Mouse (Mus musculus) CD4-positive, CD25-positive, alpha-beta regulatory T cell, adult 2 months (primary cell): ENCODE measurements around the gene Tas2r130.
"Not testable (repeated sequence)": the region's sequence is repeated elsewhere in the genome, so short reads cannot be mapped to it uniquely, and the experiment has no call there.

Experiments used
- DNase-seq: peaks from one replicate; pipeline ENCODE4 v3.0.0-alpha.2; 2012; ENCODE audit warnings: low read depth, low spot score

Tas2r130 gene

DNA sequence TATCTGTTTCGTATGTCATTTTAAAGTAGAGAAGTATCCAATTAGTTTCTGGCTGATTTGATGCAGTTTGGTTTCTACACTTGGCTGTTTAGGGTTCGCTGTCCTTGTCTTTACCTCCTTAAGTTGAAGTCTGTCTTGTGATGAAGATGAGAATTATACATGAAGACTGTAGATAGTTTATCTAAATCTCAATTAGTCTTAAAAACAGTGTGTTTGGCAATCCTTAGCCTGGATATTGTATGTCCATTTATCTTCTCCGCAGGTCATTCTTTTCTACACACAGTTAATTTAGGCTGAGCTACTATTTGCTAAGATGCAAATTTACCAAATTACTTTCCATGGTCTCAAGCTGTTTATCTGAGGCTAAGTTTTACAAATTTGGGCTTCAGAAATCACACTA lies at the start of gene Tas2r130:
Gene Tas2r130 (minus strand): TSS at position 101 of the 400 bp plus-strand sequence.
- DNase-seq, result no peak

DNA sequence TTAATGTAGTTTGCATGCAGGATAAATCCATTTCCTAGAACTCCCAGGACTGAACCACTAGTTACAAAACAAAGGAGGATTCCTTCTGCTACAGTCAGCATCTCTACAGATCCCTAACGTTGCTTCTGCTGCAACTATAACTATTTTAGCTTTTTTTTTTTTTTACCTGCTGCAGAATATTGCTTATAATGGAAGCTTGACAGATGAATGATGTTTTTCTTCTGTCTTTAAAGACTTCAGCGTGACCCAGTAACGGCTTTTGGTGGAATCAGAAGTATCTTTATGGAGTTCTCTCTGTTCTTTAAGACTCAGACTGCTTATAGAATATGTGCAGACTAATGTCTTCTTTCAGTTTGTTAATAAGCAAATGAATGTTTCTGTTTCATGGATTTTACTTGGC lies 48.1 kb upstream of the Tas2r130 start, which contains the start of gene Tas2r106:
Gene Tas2r106 (minus strand): TSS at position 101 of the 400 bp plus-strand sequence.
- DNase-seq, result no peak

DNA sequence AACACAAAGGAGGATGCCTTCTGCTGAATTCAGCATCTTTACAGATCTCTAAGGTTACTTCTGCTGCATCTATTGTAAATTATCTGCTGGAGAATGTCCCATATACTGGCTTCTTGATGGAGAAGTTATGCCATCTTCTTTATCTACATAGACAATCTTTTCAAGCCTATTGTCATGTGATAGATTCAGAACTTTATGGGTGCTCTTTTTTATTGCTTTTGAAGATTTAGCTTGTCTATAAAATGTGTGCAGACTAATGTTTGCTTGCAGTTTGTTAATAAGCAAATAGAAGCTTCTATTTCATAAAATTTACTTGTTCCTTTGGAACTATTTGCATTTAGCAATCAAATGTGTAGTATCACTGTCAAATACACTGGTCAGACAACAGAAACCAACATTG lies 29.3 kb upstream of the Tas2r130 start, which contains the start of gene Tas2r107:
Gene Tas2r107 (minus strand): TSS at position 101 of the 400 bp plus-strand sequence.
- no peak for DNase-seq

DNA sequence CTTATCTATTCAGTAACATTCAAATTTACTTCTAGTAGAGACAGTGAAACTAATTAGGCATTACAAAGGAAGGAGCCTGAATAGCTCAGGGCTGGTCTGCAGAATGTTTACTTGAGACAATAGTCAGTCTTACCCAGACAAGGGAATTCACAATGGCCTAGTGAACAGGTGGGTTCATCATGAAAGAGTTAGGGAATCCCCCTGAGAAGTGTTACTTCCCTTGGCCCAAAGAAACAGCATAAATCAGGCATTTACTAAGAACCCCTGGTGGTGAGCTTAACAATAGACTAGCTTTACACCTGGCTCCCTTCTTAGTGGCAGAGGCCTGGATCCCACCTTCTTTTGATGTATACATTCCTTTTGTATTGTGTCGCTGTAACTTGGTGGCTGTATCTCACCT lies 20.8 kb downstream of the Tas2r130 start:
- DNase-seq, result not testable (repeated sequence)

DNA sequence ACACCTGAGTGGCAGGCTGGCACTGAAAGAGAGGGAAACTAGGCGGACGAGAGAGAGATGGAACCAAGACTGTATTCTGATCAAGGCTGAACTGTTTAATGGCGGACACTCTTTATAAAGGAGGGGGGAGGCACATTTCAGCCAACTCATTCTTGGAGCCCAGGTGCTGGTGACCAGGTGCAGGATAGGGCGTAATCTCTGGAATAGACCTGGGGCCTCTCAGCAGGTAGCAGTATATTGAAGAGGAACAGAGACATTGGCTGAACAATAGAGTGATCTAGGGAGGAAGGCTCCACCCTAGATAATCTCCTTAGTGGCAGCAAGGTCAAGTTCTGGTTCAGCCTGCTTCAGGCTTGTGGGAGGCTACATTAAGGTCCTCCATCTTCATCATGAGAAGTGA lies 25.9 kb downstream of the Tas2r130 start:
- DNase-seq, result no peak
